Mouse (Mus musculus) stomach, embryonic 16.5 days (tissue): ENCODE measurements around the gene Lin52. TPM values are rescaled to one million over a fixed set of nuclear protein-coding genes. Genes with fewer than 3 reads are reported as not detected.

Experiments
- ATAC-seq: fragments of 200-750 bp; cut with Nextera tagmentation; 2 replicates; pipeline ENCODE4 v1.8.0; 2017; ENCODE audit warnings: moderate number of reproducible peaks, moderate TSS enrichment; ENCODE audit not compliant: insufficient read depth, low FRiP score
- H3K27ac ChIP-seq: fragments of 300-500 bp; sonication (generic); 2 replicates; pipeline ENCODE4 v1.5.1; 2014; ENCODE audit warnings: low read length
- H3K27me3 ChIP-seq: fragments of 300-500 bp; sonication (generic); 2 replicates; pipeline ENCODE4 v1.6.1; 2014; ENCODE audit warnings: low read length, control low read depth, mixed read lengths; ENCODE audit not compliant: control insufficient read depth, insufficient read depth
- H3K36me3 ChIP-seq: fragments of 300-500 bp; sonication (generic); 2 replicates; pipeline ENCODE4 v1.6.1; 2014; ENCODE audit warnings: low read length; ENCODE audit not compliant: control insufficient read depth, insufficient read depth
- H3K4me1 ChIP-seq: fragments of 300-500 bp; sonication (generic); 2 replicates; pipeline ENCODE4 v1.6.1; 2014; ENCODE audit warnings: low read length, control low read depth, mixed read lengths; ENCODE audit not compliant: control insufficient read depth, insufficient read depth
- H3K4me2 ChIP-seq: fragments of 300-500 bp; sonication (generic); 2 replicates; pipeline ENCODE4 v1.6.1; 2014; ENCODE audit warnings: low read depth, low read length, mixed read lengths
- H3K4me3 ChIP-seq: fragments of 300-500 bp; sonication (generic); replicated peaks from 2 replicates; pipeline ENCODE4 v1.5.1; 2014; ENCODE audit warnings: mild to moderate bottlenecking, low read length
- H3K9ac ChIP-seq: fragments of 300-500 bp; sonication (generic); 2 replicates; pipeline ENCODE4 v1.6.1; 2014; ENCODE audit warnings: low read length
- H3K9me3 ChIP-seq: fragments of 300-500 bp; sonication (generic); replicated peaks from 2 replicates; pipeline ENCODE4 v1.6.1; 2016; ENCODE audit warnings: low read length, control low read depth; ENCODE audit not compliant: control insufficient read depth
- WGBS: fragments of 180-500 bp; shearing (Covaris S2); extraction: QIAGEN DNeasy Blood & Tissue Kit; methylation state at CpG from one replicate; pipeline ENCODE4 v1.1.7; 2014; 5-methylcytosine and 5-hydroxymethylcytosine counted together
- polyA plus RNA-seq: library from polyadenylated mRNA; unstranded; fragments of >200 nt; fragmentation: Nextera tagmentation; extraction: Ambion mirVana; gene quantifications from 2 replicates; pipeline ENCODE4 v1.2.1, GENCODE M21; 2015

The Lin52 gene
- polyA plus RNA-seq, 1 experiment from 2014 or later = 16.3 TPM

DNA sequence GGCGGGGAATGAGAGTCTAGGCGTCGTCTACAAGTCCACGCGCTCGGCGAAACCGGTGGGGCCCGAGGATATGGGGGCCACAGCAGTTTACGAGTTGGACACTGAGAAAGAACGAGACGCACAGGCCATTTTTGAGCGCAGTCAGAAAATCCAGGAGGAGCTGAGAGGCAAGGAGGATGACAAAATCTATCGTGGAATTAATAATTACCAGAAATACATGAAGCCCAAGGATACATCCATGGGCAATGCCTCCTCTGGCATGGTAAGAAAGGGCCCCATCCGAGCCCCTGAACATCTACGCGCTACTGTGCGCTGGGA is 33.7 kb upstream of the Lin52 start:
- Histone ChIP-seq H3K4me2 (peak overlapping the region; percentile 90), H3K9me3 (no peaks in the 10 kb centered on the region), H3K4me3 (peak overlapping the region; percentile 68), H3K27ac (peak overlapping the region; percentile 44; the same call in 1 of the 2 replicates), H3K36me3 (no peaks in the 10 kb centered on the region), H3K4me1 (0 out of 2 replicates have a peak, but pooled peaks cover 3% of the 10 kb centered on the region), H3K27me3 (no peaks in the 10 kb centered on the region), H3K9ac (peak overlapping the region; percentile 84)
- 28% methylated on average over 18 of the region's 18 CpGs for WGBS
- ATAC-seq = no peak

- WGBS = 55% methylated on average over 3 of the region's 3 CpGs
- H3K9ac ChIP-seq = no peak overlapping the region
Observed at GRCm38 (mm10) chr12:84423990-84424389, 27.2 kb upstream of the Lin52 start.

DNA sequence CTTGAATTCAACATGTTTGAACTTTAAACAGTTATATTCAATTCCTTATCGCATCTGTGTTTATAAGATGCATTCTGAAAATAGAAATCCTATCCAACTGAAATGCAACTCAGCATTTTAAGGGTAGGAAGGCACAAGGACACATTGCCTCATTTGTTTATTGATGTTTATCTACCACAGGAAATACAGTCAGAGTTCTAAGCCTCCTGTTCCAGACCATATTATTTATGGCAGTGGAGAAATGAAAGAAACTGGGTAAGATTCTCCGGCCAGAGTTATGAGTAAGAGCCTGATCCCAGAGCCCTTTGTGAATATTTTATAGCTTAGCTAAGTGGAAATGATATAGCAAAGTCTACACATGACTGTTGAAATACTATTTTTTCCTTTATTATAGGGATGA is 21.4 kb upstream of the Lin52 start:
- ATAC-seq = no peak
- no peaks in the 10 kb centered on the region; the same call in 1 of the 2 replicates for H3K36me3 ChIP-seq
- no peak overlapping the region for H3K4me3 ChIP-seq
- H3K9ac ChIP-seq = no peak overlapping the region
- H3K4me2 ChIP-seq = no peak overlapping the region
- H3K27ac ChIP-seq = no peak overlapping the region
- no peaks in the 10 kb centered on the region for H3K4me1 ChIP-seq
- no peaks in the 10 kb centered on the region for H3K27me3 ChIP-seq
- no peaks in the 10 kb centered on the region for H3K9me3 ChIP-seq
- WGBS = 66% methylated on average over 2 of the region's 2 CpGs

More at GRCm38 (mm10) chr12:84423990-84424389, 27.2 kb upstream of the Lin52 start:
- Histone ChIP-seq H3K36me3 (no peaks in the 10 kb centered on the region), H3K4me1 (no peaks in the 10 kb centered on the region), H3K4me2 (no peak overlapping the region), H3K4me3 (no peak overlapping the region), H3K27me3 (no peaks in the 10 kb centered on the region), H3K9me3 (no peaks in the 10 kb centered on the region), H3K27ac (no peak overlapping the region)
- ATAC-seq = no peak

- no peak for ATAC-seq
- no peaks in the 10 kb centered on the region for H3K27me3 ChIP-seq
- WGBS = 51% methylated on average over 2 of the region's 2 CpGs
Observed at GRCm38 (mm10) chr12:84438697-84439096, 12.5 kb upstream of the Lin52 start.

GRCm38 (mm10) chr12:84442526-84442925 is 8.7 kb upstream of the Lin52 start:
- H3K4me3 ChIP-seq = no peak overlapping the region
- H3K4me1 ChIP-seq = no peaks in the 10 kb centered on the region
- H3K9ac ChIP-seq = no peak overlapping the region
- ATAC-seq = no peak
- no peak overlapping the region for H3K4me2 ChIP-seq
- no peaks in the 10 kb centered on the region for H3K36me3 ChIP-seq
- H3K9me3 ChIP-seq = no peaks in the 10 kb centered on the region
- H3K27ac ChIP-seq = no peak overlapping the region
- WGBS = 59% methylated on average over 4 of the region's 4 CpGs
- H3K27me3 ChIP-seq = no peaks in the 10 kb centered on the region

More at GRCm38 (mm10) chr12:84438697-84439096, 12.5 kb upstream of the Lin52 start:
- Histone ChIP-seq H3K4me3 (no peak overlapping the region), H3K9me3 (no peaks in the 10 kb centered on the region), H3K27ac (no peak overlapping the region), H3K9ac (no peak overlapping the region), H3K4me1 (no peaks in the 10 kb centered on the region), H3K36me3 (no peaks in the 10 kb centered on the region), H3K4me2 (no peak overlapping the region)

DNA sequence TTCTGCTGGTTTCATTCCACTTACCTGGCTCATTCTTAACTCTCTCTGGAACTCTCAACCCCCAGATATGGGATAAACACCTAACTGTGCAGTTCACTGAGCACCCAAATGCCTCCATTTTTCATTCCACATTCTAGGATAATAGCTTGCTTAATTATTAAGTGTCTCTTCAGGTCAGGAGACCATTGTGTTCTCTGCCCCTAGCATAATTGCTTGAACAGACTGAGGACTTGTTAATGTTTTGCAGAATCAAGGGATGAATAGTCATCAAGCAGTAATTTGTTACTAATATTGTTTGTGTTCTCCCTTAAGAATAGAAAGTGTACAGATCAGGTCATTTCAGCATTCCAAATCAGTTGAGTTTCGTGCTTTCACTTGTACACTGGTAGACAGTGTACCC is 3.8 kb upstream of the Lin52 start:
- 76% methylated on average over 1 of the region's 1 CpGs for WGBS
- Histone ChIP-seq H3K36me3 (no peaks in the 10 kb centered on the region), H3K27ac (no peak overlapping the region), H3K4me1 (peaks cover 6% of the 10 kb centered on the region), H3K4me2 (no peak overlapping the region), H3K9ac (no peak overlapping the region), H3K4me3 (no peak overlapping the region), H3K9me3 (no peaks in the 10 kb centered on the region), H3K27me3 (no peaks in the 10 kb centered on the region)
- no peak for ATAC-seq

GRCm38 (mm10) chr12:84448181-84448580 is 3.0 kb upstream of the Lin52 start:
- Histone ChIP-seq H3K27ac (no peak overlapping the region), H3K9me3 (no peaks in the 10 kb centered on the region), H3K4me2 (no peak overlapping the region), H3K9ac (no peak overlapping the region), H3K4me1 (peaks cover 6% of the 10 kb centered on the region), H3K27me3 (no peaks in the 10 kb centered on the region), H3K4me3 (no peak overlapping the region), H3K36me3 (no peaks in the 10 kb centered on the region)
- 86% methylated on average over 6 of the region's 6 CpGs for WGBS
- no peak for ATAC-seq

- Histone ChIP-seq H3K4me1 (peaks cover 6% of the 10 kb centered on the region), H3K4me2 (peak overlapping the region; percentile 86), H3K27me3 (no peaks in the 10 kb centered on the region), H3K36me3 (no peaks in the 10 kb centered on the region), H3K9ac (peak overlapping the region; percentile 74), H3K9me3 (no peaks in the 10 kb centered on the region), H3K27ac (no peak overlapping the region; the same call in 1 of the 2 replicates), H3K4me3 (peak overlapping the region; percentile 66)
- no peak for ATAC-seq
- 46% methylated on average over 10 of the region's 10 CpGs for WGBS
Observed at GRCm38 (mm10) chr12:84449887-84450286, 1.3 kb upstream of the Lin52 start.

GRCm38 (mm10) chr12:84450351-84450717 is 888 bp upstream of the Lin52 start:
- Histone ChIP-seq H3K9me3 (no peaks in the 10 kb centered on the region), H3K4me3 (peak overlapping the region; percentile 66), H3K27me3 (no peaks in the 10 kb centered on the region), H3K9ac (peak overlapping the region; percentile 74), H3K27ac (peak overlapping the region; percentile 65), H3K4me1 (peaks cover 6% of the 10 kb centered on the region), H3K36me3 (no peaks in the 10 kb centered on the region), H3K4me2 (peak overlapping the region; percentile 86)
- no peak for ATAC-seq
- under 1% methylated on average over 6 of the region's 6 CpGs for WGBS

- H3K27ac ChIP-seq = peak overlapping the region; percentile 62; the same call in 1 of the 2 replicates
- H3K9ac ChIP-seq = peak overlapping the region; percentile 69
- no peak for ATAC-seq
- peaks cover 6% of the 10 kb centered on the region for H3K4me1 ChIP-seq
- WGBS = under 1% methylated on average over 11 of the region's 11 CpGs
- H3K4me2 ChIP-seq = peak overlapping the region; percentile 67
- no peaks in the 10 kb centered on the region for H3K36me3 ChIP-seq
- peak overlapping the region; percentile 66 for H3K4me3 ChIP-seq
- H3K9me3 ChIP-seq = no peaks in the 10 kb centered on the region
- no peaks in the 10 kb centered on the region for H3K27me3 ChIP-seq
Observed at GRCm38 (mm10) chr12:84451801-84452200, 579 bp downstream of the Lin52 start.
